Mouse (Mus musculus) T-helper 2 cell (primary cell): ENCODE data around the gene Gm11172.

ENCODE experiments used
- in situ Hi-C: fragments of 300-600 bp; cut with MboI, MseI; formaldehyde crosslinking; loops from one replicate; pipeline ENCODE4 v1.15.1; 2025; ENCODE audit warnings: high pct_unique_total_duplicates

The Gm11172 gene

DNA sequence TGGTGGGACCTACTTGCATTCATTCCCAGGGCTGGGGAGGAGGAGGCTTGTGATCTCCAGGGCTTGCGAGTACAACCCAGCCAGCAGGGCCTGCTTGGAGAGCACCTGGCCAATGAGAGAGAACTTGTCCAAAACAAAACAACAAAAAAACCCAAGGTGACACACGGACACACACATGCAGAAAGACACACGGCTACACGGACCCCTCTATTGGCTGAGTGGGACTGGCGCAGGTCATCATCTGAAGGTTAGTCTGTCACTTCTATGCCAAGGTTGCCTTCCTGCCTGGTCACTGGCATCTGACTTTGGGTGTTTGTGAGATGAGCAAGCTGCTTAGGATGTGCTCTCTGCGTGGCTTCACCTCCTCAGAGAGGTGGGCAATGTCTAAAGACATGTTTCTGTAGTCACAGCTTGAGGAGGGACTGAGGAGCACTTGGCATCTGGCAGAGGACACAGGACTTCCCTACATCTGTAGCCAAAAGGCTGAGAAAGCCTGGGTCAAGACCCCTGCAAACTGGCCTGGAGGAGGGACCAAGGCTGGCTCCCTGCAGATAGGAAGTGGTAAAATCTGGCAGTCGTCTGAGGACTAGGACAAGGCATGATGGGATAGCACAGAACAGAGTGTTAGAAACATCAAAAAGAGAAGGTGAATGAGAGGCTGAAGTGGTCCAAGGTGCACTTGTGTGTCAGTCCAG, 15.2 kb downstream of the Gm11172 start:
- in situ Hi-C loops, result no loop called here

DNA sequence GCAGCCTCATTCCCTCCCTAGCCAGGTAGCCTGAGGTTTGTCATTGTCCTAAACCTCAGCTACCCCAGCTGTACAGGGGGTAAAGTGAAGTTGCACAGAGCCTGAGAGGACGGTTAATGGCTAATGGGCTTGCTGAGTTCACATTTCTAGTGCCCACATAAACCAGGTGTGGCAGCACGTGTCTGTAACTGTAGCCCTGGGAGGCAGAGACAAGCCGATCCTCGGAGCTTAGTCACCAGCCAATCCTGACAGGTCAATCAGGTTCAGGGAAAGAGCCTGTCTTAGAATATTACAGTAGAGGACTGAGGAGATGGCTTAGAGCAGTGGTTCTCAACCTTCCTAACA, 15.7 kb downstream of the Gm11172 start:
- in situ Hi-C loops, result no loop called here

DNA sequence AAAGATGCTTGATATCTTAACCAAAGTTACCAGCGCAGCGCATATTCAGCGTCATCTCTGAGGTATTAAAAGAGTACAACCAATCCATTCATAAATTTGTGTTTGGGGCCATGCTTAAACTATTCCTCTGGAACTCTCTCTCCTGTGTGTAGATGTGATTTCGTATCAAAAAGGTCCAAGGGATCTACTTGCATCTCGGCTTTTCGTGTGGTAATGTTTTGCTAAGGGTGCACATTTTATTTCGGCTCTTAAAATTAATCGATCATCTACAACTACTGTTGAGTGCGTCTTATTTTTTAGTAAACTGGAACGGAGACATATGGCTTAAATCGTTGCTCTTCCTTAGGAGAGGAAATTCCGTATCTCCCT, 21.8 kb downstream of the Gm11172 start:
- in situ Hi-C loops, result no loop called here

DNA sequence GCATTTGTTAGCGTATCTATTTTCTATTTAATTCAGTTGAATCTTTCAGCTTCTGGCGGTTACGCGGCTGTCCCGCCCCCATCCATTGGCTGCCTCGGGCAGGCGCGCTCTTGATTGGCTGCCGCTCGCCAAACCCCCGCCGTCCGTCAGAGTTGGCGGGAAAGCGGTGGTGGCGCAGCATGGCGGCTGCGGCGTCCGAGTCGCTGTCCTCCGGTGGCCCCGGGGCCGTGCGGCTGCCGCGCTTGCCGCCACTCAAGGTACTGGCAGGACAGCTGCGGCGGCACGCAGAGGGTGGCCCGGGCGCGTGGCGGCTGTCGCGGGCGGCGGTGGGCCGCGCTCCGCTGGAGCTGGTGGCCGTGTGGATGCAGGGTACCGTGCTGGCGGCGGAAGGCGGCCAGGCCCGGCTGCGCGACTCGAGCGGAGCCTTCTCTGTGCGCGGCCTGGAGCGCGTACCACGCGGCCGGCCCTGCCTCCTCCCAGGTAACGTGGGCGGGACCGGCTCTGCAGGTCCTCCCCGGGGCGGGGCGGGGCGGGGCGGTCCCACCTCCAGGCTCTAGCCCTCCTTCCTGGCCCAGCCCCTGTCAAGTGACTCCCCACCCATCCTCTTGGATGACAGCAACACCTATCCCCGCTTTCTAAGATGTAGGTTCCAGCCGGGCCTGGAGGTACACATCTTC, 22.3 kb downstream of the Gm11172 start, which contains the start of gene Rmi2:
Rmi2 (plus strand) TSS at position 149 of the 677 bp plus-strand sequence.
- in situ Hi-C loops, result no loop called here

DNA sequence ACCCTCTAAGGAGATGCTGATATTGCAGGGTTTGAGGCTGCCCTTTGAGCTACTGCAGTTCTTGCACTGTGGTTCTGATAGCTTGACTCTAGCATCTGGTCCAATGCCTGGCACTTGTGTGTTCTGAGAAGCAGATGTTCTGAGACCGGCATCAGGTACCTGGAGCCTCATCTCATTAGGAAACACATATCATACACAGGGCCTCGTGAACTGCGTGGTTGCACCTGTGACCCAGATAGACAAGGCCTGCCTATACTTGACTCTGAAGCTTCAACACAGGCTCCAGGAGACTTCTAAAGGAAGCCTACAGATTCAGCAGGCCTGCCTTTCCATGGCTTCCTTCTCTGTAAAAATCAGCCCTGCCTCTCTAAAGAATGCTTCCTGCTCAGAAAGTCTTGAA, 23.7 kb downstream of the Gm11172 start:
- in situ Hi-C loops, result no loop called here

DNA sequence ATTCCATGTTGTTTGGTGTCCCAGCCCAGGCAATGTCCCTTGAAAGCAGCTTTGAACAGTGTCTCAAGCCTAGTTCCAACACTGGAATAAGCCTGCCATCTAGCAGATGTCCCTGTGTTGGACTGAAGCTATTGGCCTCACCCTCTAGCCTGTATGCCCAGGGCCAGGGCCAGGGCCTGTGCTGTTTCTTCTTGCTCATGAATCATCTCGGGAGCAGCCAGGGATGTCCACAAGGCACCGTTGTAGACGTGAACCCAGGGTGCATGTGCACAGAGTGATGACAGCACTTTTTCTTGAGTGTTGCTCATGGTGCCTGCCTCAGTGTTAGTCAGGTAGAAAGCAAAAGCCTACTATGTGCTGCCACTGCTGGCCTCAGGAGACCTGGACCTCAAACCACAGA, 24.5 kb downstream of the Gm11172 start:
- in situ Hi-C loops, result no loop called here

DNA sequence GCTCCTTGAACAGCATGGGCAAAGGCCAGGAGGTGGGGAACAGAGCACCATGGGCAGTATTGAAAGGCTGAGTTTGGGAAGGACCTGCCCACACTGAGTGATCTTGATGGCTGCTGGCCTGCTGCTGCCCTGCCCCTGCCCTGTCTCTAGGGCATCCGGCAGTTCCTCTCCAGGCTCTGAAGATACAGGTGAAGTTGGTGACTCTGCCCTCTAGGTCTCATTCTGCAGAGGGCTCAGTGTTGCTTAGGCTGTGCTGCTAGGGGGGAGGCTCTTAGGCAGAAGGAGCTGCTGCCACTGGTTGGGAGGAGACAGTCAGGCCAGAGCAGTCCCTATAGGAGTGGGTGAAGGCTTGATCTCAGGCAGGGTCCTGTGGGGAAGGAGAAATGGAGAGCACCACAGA, 25.2 kb downstream of the Gm11172 start:
- in situ Hi-C loops, result no loop called here

DNA sequence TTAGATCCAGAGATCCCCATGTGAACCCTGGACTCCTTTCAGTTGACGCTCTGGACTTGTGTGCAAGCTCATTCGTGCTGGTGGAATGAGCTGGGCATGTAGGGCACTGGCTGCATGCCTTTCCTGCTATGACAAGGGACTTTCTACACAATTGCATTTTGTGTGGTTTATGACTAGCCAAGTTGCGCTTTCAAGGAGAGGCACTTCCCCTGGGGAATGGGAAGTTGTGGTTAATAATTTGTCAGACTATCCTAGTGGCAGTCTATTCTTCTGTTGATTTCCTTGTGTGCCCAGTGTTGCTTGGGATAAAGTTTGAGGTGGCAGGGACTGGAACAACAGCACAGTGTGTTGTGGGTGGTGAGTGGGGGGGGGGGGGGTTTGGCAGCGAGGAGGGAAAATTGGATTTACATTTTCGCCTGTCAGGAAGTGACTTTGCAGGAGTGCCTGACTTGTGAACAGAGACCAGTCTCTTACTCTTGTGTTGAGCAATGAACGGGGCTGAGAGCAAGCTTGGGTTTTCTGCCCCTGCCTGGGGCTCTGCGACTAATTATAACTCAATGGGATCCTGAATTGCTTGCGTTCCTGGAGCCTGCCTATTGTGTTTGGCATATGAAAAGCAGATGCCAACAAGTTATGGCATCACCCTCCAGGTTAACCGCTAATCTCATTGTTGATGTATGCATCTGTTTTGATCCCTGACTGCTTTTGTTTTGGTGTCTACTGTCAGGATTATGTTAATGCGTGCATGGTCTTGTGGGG, 26.0 kb downstream of the Gm11172 start:
- in situ Hi-C loops, result no loop called here

DNA sequence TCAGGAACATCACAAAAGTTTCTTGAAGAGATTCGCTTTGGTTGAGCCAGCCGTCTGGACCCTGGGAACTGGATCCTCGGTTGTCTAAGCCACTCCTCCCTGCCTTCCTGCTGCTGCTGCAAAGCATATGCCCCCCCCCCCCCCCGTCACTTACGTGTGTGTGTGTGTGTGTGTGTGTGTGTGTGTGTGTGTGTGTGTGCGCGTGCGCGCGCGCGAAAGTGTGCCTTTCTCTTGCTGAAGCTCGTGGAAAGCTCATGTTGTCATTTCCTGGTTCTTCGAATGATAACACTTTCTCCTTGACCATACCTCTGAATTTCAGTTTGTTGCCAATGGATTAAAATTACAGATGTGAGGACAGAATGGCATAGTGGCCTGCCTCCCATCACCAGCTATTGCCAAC, 27.3 kb downstream of the Gm11172 start:
- in situ Hi-C loops, result loop anchor here (5.0 to 10.0 kb wide), 2 partner anchors 48 to 205 kb away; partner anchors contain the start of gene Prm3

DNA sequence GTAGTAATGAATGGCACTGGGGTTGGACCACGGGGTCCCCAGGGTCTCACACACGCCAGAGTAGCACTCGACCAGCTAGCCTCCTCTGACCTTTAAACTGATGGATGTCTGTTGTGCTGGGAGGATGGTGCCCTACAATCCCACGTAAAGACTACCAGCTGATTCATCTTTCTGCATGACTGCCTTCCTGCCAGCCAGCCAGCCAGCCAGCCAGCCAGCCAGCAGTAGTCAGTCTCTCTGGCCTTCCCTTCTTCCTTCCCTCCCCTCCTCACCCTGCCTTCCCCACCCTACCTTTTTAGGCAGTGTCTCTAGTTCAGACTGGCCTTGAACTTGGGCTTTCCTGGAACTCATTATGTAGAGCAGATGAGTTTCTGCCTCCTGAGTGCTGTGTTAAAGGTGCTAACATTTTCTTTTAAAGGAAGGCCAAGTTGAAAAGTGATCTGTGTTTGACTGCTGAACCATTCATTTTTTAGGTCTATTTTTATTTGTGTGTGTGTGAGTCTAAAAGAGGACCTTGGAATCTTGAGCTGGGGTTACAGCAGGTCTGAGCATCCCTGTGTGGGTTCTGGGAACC, 29.7 kb downstream of the Gm11172 start:
- in situ Hi-C loops, result loop anchor here (5.0 to 10.0 kb wide), 2 partner anchors 50 to 208 kb away; partner anchors contain the start of gene Prm3

DNA sequence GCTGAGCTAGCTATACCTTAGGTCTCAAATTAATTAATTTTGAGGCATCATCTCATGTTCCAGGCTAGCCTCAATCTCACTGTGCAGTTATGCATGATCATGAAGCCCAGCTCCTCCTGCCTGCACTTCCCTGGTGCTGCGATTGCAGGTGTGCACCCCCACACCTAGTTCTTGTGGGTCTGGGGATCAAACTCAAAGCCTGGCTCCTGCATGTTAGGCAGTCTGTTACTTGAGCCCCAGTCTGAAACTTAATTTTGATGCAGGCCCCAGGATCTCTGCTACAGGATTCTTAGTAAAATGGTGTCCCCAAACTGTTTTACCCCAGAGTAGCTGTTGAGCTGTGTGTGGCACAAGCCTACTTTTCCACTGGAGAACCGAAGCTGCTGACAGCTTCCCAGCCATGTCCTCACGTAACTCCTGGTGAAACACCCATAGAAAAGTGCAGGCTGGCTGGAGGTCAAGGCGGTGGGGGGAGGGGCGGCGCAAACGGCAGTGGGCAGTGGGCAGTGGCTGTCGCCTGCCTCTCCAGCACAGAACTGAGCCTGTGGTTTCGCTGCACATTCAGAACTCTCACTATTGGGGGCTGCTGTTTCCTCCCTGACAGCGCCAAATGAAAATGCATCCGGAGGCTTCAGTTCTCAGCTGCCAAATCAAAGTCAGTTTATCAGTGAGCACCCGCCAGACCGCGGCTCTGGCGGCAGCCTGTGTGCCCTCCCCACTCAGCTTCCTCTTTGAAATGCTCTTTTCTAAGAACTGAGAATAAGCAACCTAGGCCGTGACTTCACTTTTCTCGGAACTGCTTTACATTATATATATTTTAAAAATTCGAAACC, 31.0 kb downstream of the Gm11172 start:
- in situ Hi-C loops, result loop anchor here (5.0 to 10.0 kb wide), 2 partner anchors 51 to 209 kb away; partner anchors contain the start of gene Prm3

DNA sequence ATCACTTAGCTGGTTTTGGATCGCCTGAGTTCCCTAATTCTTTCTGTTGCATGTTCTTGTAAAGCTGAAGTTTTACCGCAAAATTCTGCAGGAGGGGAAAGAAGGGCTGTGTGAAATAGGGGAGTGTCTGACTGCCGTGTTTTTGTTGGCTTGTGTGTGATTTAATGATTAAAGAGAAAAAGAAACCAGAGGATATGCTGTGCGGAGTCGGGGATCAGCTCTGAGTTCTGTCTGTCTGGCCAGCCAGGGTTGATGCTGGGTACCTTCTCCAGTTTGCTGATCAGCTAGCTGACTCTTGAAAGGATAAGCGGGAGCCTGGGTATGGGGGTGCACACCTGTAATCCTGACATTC, 31.6 kb downstream of the Gm11172 start:
- in situ Hi-C loops, result loop anchor here (5.0 to 10.0 kb wide), 2 partner anchors 52 to 209 kb away; partner anchors contain the start of gene Prm3

DNA sequence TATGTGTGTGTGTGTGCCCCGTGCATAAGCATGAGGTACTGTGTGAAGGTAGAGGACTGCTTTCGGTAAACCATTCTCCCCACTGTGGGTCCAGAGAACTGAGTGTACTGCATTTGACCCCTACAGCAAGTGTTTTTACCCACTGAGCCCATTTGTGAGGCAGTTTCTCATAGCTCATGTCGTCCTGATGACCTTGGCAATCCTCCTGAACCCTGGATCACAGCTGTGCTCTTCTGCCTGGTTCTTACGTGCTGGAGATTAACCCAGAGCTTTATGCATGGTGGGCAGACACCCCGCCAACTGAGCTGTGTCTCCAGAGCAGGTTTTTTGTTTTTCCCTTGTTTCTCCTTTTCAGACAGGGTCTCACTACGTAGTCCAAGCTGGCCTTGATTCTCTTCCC, 33.2 kb downstream of the Gm11172 start:
- in situ Hi-C loops, result loop anchor here (10.0 kb wide), 1 partner anchor 211 kb away; no protein-coding TSS in a partner anchor

DNA sequence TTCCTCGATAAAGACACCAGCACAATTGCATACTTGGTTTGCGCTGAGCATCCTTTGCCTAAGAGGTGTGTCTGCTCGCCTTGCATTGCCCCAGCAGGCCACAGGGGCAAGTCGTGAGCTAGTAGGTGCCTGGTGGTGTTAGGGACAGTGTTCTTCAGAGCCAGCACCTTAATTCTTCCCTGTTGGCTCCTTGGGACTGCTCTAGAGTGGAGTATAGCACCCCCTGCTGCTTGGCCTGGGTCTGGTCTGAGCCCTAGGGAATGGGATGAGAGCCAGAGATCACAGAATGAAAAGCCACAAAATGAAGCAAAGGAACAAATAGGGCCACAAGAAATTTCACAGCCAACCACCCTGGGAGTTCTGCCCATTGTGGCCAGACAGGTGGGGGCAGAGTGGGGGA, 33.8 kb downstream of the Gm11172 start:
- in situ Hi-C loops, result loop anchor here (10.0 kb wide), 1 partner anchor 212 kb away; no protein-coding TSS in a partner anchor

DNA sequence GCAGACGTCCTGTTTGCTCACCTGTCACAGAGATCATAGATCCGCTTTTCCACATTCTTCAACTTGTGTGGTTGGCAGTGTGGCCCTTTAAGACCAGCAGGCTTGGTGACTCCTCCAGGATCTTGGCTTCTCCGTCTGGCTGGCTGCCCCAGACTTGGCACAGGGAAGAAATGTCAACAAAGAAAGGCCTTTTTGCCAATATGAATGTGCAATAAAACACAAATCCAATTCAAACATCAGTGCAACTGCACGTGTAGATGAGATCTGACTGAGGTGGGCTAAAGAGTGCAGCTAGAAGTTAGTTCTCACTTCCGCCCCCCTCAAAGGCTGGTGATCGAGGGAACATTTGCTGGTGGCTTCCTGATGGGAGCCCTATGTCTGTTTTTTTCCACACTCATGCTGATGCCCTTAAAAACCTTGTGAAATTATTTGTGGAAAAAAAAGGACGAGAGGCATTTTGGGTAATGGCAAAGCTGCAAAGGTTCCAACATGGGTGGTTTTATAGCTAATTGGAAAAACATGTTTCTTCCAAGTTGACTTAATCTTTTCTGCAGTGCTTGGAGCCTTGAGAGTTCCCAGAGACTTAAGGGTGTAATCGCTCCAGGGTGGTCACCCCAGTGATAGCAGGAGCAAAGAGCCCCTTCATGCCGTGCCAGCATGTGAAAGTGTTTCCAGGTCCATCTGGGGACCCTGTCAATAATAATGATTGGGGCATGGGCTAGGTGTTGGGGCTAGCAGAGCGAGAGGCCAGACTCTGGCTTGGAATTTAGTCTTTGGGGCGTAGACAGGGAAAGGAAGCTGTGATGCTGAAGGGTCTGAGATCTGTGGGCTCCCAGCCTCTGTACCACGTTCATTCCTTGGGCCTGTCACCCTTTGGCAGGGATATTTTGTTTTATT, 37.5 kb downstream of the Gm11172 start:
- in situ Hi-C loops, result loop anchor here (5.0 to 10.0 kb wide), 2 partner anchors 33 to 215 kb away; no protein-coding TSS in a partner anchor

DNA sequence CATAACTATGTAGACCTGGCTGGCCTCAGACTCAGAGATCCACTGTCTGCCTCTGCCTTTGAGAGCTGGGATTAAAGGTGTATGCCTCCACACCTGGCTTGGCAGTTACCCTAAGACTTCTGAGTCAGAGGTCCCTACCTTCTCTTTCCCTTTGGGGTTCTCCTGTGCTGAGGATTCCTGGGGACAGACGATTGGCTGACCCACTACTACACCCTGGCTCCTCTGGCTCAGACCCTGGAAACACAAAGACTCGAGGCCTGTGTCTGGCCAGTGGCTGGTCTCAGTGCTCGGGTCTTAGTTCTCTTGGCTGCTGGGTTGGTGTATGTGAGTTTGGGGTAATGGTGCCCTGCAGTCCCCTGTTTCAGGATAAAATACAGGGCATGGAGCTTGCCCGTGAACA, 38.2 kb downstream of the Gm11172 start:
- in situ Hi-C loops, result loop anchor here (5.0 kb wide), 1 partner anchor 34 kb away; no protein-coding TSS in a partner anchor

DNA sequence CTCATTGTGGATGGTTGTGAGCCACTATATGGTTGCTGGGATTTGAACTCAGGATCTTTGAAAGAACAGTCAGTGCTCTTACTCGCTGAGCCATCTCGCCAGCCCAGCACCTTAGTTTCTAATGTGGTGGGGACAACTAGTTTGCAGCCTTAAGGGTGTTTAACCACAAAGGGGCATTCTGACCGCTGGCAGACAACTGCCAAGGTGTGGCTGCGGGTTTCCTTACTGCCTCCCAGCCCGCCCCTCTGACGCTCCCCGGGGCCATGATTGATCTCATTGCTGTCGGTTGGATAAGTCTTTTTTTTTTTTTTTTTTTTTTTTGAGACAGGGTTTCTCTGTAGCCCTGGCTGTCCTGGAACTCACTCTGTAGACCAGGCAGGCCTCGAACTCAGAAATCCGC, 39.5 kb downstream of the Gm11172 start:
- in situ Hi-C loops, result loop anchor here (5.0 kb wide), 1 partner anchor 35 kb away; no protein-coding TSS in a partner anchor

DNA sequence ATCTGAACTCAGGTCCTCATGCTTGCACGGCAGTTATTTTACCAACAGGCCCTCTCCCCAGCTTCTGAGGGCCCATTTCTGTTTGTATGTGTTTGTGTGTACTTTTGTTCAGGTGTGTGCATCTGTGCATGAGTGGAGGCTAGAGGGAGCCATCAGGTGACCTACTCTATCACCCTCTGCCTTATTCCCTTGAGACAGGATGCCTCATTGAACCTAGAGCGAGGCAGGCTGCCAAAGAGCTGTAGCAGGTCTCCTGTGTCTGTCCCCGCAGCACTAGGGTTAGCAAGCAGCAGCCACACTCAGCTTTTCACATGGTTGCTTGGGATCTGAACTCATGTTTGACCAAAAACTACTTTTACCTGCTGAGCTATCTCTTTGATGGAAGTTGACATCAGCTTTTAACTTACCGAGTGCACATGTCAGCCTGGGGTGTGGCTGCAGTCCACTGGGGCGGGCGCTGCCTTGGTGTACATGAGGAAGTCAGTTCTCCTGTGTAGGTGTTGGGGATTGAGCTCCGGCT, 47.1 kb downstream of the Gm11172 start:
- in situ Hi-C loops, result no loop called here

DNA sequence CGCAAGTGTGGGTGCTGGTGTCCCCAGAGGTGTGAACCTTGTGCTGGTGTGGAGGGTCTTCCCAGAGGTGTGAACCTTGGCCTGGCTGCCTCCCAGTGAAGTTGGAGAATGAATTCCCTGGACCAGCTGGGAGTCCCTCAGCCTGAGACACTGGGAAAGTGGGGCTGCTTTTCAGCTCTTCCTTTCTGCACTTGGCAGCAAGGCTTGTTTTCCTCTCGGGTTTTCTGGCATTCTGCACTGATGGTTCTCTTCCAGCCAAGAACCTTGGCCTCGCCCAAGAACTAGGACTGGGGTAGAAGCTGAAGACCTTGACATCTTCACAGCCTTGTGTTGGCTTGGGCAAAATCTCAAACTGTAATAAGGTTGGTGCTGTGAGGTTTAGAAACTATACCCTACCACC, 48.7 kb downstream of the Gm11172 start:
- in situ Hi-C loops, result no loop called here
